Mouse (Mus musculus) embryonic fibroblast, embryonic 13.5 days (primary cell): ENCODE results near the gene Mbl2.
A peak's percentile ranks its signal among the peaks of the same experiment; 100 is the strongest.

Experiments
- CTCF ChIP-seq: IDR thresholded peaks from 2 replicates; pipeline ENCODE4 v1.5.1; 2011; ENCODE audit warnings: mild to moderate bottlenecking, control low read depth, low read length, moderate library complexity, borderline replicate concordance; ENCODE audit not compliant: insufficient read depth
- POLR2A ChIP-seq: IDR thresholded peaks from 2 replicates; pipeline ENCODE4 v1.6.1; 2011; ENCODE audit warnings: low read depth, mild to moderate bottlenecking, control low read depth, low read length, moderate library complexity

GRCm38 (mm10) chr19:30248822-30249221 lies 16.1 kb downstream of the Mbl2 start:
- TF ChIP-seq CTCF, result peak; percentile 45; the same call in 1 of the 2 replicates
- no peak for TF ChIP-seq POLR2A
